Comparison of ENCODE assay signal across 19 mouse cellular contexts in genomic region chr16:29790064-29790463, GRCm38 (mm10).
"Had no signal": no experiment of that assay in that cellular context is flagged by ENCODE, and none has a peak within 500 bp of the region (broad histone marks: within the 10 kb centered on the region; RNA-seq: fewer than 3 reads in every experiment).

No protein-coding gene starts in this region.

- H3K9ac ChIP-seq: liver, embryonic 14.5 days; lung, embryonic 14.5 days; neural tube, embryonic 13.5 days; neural tube, embryonic 15.5 days had no signal

- H3K4me2 ChIP-seq: lung, embryonic 14.5 days; neural tube, embryonic 13.5 days; neural tube, embryonic 15.5 days had no signal

- H3K36me3 ChIP-seq: midbrain, embryonic 10.5 days; neural tube, embryonic 13.5 days; neural tube, embryonic 15.5 days had no signal

- H3K27ac ChIP-seq: liver, embryonic 14.5 days; midbrain, embryonic 10.5 days; neural tube, embryonic 13.5 days; neural tube, embryonic 15.5 days had no signal

- DNase-seq: lung, adult 18-20 months; lung, embryonic 14.5 days; lung, postnatal 10 days; lung, postnatal 4 days; midbrain, embryonic 14.5 days; retina, postnatal 1 day; right cerebral cortex, adult 18-20 months; right cerebral cortex, postnatal 25 days; right cerebral cortex, postnatal 4 days; spleen, adult 18-20 months; thymus, adult 18-20 months; thymus, postnatal 14 days; thymus, postnatal 36 days had no signal

- ATAC-seq: midbrain, embryonic 16.5 days had no signal

- H3K4me3 ChIP-seq: midbrain, embryonic 10.5 days; myocyte; neural tube, embryonic 13.5 days; neural tube, embryonic 15.5 days had no signal

- H3K4me1 ChIP-seq: neural tube, embryonic 13.5 days; neural tube, embryonic 15.5 days had no signal

- H3K9me3 ChIP-seq: neural tube, embryonic 15.5 days had no signal
